Mouse (Mus musculus) heart, embryonic 14.5 days (tissue): ENCODE measurements around the gene Desi2. TPM values are rescaled to one million over a fixed set of nuclear protein-coding genes. Genes with fewer than 3 reads are reported as not detected.
"Not testable (repeated sequence)": the region's sequence is repeated elsewhere in the genome, so short reads cannot be mapped to it uniquely, and the experiment has no call there.

Experiments
- ATAC-seq: fragments of 200-750 bp; cut with Nextera tagmentation; 2 replicates; pipeline ENCODE4 v1.8.0; 2017; ENCODE audit warnings: low read depth, moderate TSS enrichment; ENCODE audit not compliant: insufficient number of reproducible peaks, insufficient read depth, low FRiP score
- H3K27ac ChIP-seq, 2 experiments: fragments of 200-500 bp in 1 of 2; fragments of 300-500 bp in 1 of 2; sonication (generic) in 1 of 2; replicated peaks in 1 of 2; 2 replicates each; pipeline ENCODE4 v1.5.1; 2012 to 2014; ENCODE audit warnings: low read depth in 2 of 2, low read length in 2 of 2, control low read depth in 1 of 2, mild to moderate bottlenecking in 1 of 2, mixed read lengths in 1 of 2; ENCODE audit not compliant: control insufficient read depth in 1 of 2, insufficient read depth in 1 of 2
- H3K27me3 ChIP-seq: fragments of 300-500 bp; sonication (generic); 2 replicates; pipeline ENCODE4 v1.6.1; 2014; ENCODE audit warnings: mild to moderate bottlenecking, low read length, control low read depth; ENCODE audit not compliant: control insufficient read depth, insufficient read depth
- H3K36me3 ChIP-seq: fragments of 300-500 bp; sonication (generic); 2 replicates; pipeline ENCODE4 v1.6.1; 2014; ENCODE audit warnings: mild to moderate bottlenecking, control low read depth, low read length, mixed read lengths; ENCODE audit not compliant: control insufficient read depth, insufficient read depth
- H3K4me1 ChIP-seq, 2 experiments: fragments of 200-500 bp in 1 of 2; fragments of 300-500 bp in 1 of 2; sonication (generic) in 1 of 2; 2 replicates each; pipeline ENCODE4 v1.6.1; 2012 to 2014; ENCODE audit warnings: low read length in 2 of 2, control low read depth in 1 of 2, mixed read lengths in 1 of 2; ENCODE audit not compliant: control insufficient read depth in 2 of 2, insufficient read depth in 2 of 2
- H3K4me2 ChIP-seq: fragments of 300-500 bp; sonication (generic); 2 replicates; pipeline ENCODE4 v1.6.1; 2014; ENCODE audit warnings: mild to moderate bottlenecking, low read length
- H3K4me3 ChIP-seq, 2 experiments: fragments of 200-500 bp in 1 of 2; fragments of 300-500 bp in 1 of 2; sonication (generic) in 1 of 2; 2 replicates each; pipeline ENCODE4 v1.5.1; 2012 to 2014; ENCODE audit warnings: low read length in 2 of 2, mild to moderate bottlenecking in 2 of 2, control low read depth in 1 of 2, low read depth in 1 of 2, moderate library complexity in 1 of 2; ENCODE audit not compliant: control insufficient read depth in 1 of 2, insufficient read depth in 1 of 2
- H3K9ac ChIP-seq: fragments of 300-500 bp; sonication (generic); 2 replicates; pipeline ENCODE4 v1.6.1; 2014; ENCODE audit warnings: mild to moderate bottlenecking, low read length
- H3K9me3 ChIP-seq: fragments of 300-500 bp; sonication (generic); 2 replicates; pipeline ENCODE4 v1.6.1; 2016; ENCODE audit warnings: low read length, control low read depth; ENCODE audit not compliant: control insufficient read depth
- WGBS: fragments of 180-500 bp; shearing (Covaris S2); extraction: QIAGEN DNeasy Blood & Tissue Kit; methylation state at CpG from one replicate; pipeline ENCODE4 v1.1.7; 2014; 5-methylcytosine and 5-hydroxymethylcytosine counted together
- polyA plus RNA-seq: library from polyadenylated mRNA; unstranded; fragments of >200 nt; fragmentation: Nextera tagmentation; extraction: Ambion mirVana; gene quantifications from 2 replicates; pipeline ENCODE4 v1.2.1, GENCODE M21; 2014

Desi2 gene
- polyA plus RNA-seq, 1 experiment from 2014 or later = 30.7 TPM

DNA sequence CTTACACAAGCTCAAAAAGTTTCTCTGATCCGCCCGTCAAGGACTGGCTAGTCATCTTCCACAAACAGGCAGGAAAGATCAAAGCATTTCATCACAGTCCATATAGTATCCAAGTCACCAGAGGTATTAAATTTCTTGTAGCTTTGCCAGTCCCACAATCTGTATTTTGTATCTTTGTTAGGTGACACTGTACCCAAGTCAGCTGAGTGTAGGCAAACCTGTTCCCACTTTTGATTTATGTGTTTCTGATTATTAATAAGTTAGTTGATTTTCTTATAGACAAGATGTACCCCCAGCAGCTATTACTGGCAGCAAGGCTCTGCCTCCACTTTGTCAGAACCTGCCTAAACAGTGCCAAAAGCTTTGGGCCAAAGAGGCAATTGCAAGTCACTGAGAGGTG is 71.6 kb downstream of the Desi2 start:
- Histone ChIP-seq H3K36me3 (peaks cover 12% of the 10 kb centered on the region), H3K4me3 (no peak overlapping the region), H3K27ac (no peak overlapping the region), H3K9ac (no peak overlapping the region), H3K9me3 (no peaks in the 10 kb centered on the region), H3K4me1 (peaks cover 2 to 10% of the 10 kb centered on the region in 2 experiments; a peak in 2 of 4 replicates), H3K4me2 (no peak overlapping the region), H3K27me3 (no peaks in the 10 kb centered on the region)
- ATAC-seq = no peak
- WGBS = 87% methylated on average over 2 of the region's 2 CpGs

- H3K4me2 ChIP-seq, H3K4me3 ChIP-seq, H3K36me3 ChIP-seq, H3K27ac ChIP-seq, H3K27me3 ChIP-seq, ATAC-seq, H3K9me3 ChIP-seq, H3K9ac ChIP-seq, H3K4me1 ChIP-seq: not testable (repeated sequence)
- WGBS = 90% methylated on average over 3 of the region's 3 CpGs
Measured at GRCm38 (mm10) chr1:178265381-178265780, 78.2 kb downstream of the Desi2 start.

DNA sequence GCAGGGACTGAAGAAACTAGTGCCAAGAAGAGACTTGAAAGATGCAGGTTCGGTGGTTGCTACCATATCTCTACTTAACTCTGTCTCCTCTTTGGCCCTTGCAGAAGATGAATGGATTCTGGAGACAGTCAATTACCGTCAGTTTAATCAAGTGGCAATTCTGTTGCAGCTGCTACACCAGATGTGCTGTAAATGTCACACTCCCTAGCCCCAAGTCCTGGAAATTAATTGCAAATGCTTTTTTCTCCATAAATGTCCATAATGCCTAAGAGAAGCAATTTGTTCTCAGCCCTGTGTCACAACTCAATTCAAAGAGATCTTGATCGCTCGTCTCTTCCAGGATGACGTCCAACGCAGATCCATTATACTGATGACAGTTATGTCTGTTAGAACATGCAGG is 83.4 kb downstream of the Desi2 start:
- WGBS = 86% methylated on average over 6 of the region's 6 CpGs
- Histone ChIP-seq H3K27me3 (no peaks in the 10 kb centered on the region), H3K4me2 (no peak overlapping the region), H3K9me3 (no peaks in the 10 kb centered on the region), H3K36me3 (no peaks in the 10 kb centered on the region), H3K9ac (no peak overlapping the region), H3K4me1 (no peaks in the 10 kb centered on the region), H3K4me3 (no peak overlapping the region), H3K27ac (no peak overlapping the region)
- ATAC-seq = no peak

- peak overlapping the region; percentile 88; the same call in 1 of the 2 replicates for H3K9ac ChIP-seq
- H3K4me1 ChIP-seq = no peaks in the 10 kb centered on the region
- H3K27me3 ChIP-seq = no peaks in the 10 kb centered on the region
- H3K4me3 ChIP-seq = peak overlapping the region in 1 of 2 experiments; percentile 73; a peak in 2 of 4 replicates
- ATAC-seq = no peak
- H3K9me3 ChIP-seq = no peaks in the 10 kb centered on the region
- no peaks in the 10 kb centered on the region for H3K36me3 ChIP-seq
- H3K4me2 ChIP-seq = peak overlapping the region; percentile 88
- WGBS = 53% methylated on average over 9 of the region's 9 CpGs
- no peak overlapping the region for H3K27ac ChIP-seq
Measured at GRCm38 (mm10) chr1:178275174-178275730, 88.0 kb downstream of the Desi2 start.

- Histone ChIP-seq H3K4me2 (peak overlapping the region; percentile 88), H3K27me3 (no peaks in the 10 kb centered on the region), H3K27ac (0 out of 4 replicates have a peak overlapping the region, but pooled peaks of 1 of the 2 experiments have one; percentile 55), H3K4me1 (no peaks in the 10 kb centered on the region), H3K36me3 (no peaks in the 10 kb centered on the region), H3K9me3 (no peaks in the 10 kb centered on the region), H3K9ac (peak overlapping the region; percentile 88), H3K4me3 (peak overlapping the region; percentile 73 to 74)
- 8% methylated on average over 11 of the region's 11 CpGs for WGBS
- ATAC-seq = no peak
Measured at GRCm38 (mm10) chr1:178275738-178276053, 88.5 kb downstream of the Desi2 start.

DNA sequence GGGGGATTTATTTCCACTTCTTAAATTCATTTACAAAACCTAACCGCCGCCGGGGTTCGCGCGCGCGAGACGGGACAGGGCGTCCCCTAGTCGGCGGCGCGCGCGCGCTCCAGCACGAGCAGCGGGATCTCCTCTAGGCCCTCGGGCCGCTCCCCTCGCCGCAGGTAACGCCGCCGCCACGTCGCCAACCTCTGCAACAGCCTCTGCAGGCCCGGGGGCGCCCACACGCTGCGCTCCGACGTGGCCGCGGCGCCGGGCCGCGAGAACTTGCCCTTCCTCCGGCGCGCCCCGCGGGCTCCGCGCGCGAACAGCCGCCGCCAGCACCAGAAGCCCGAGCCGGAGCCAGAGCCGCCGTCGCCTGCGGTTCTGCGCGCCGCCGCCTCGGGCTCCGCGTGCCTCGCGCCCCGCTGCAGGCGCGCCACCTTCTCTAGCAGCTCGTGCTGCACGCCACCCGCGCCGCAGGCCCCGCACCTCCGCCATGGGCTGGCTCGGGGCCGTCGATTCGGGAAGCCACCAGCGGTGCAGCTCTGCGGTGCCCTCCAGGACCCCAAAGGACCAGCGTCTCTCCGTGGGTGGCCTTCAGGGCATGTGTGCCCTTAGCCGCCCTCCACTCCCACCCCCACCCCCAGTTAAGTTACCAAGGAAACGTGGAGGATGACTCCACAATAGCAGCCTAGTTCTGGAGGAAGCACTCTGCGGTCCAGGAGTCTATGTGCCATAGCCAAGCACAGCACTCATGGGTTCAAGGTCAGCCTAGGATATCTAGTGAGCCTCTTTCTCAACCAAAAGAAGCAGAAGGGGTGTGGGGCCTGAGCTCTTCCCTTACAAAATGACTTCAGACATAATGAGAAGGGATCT is 89.1 kb downstream of the Desi2 start:
- Histone ChIP-seq H3K9me3 (no peaks in the 10 kb centered on the region), H3K4me2 (peak overlapping the region; percentile 88), H3K9ac (peak overlapping the region; percentile 88), H3K4me3 (peak overlapping the region; percentile 73 to 74), H3K4me1 (no peaks in the 10 kb centered on the region), H3K36me3 (no peaks in the 10 kb centered on the region), H3K27me3 (no peaks in the 10 kb centered on the region), H3K27ac (peak overlapping the region in 1 of 2 experiments; percentile 55; a peak in 2 of 4 replicates)
- ATAC-seq = peak; percentile 68
- under 1% methylated on average over 75 of the region's 87 CpGs for WGBS

DNA sequence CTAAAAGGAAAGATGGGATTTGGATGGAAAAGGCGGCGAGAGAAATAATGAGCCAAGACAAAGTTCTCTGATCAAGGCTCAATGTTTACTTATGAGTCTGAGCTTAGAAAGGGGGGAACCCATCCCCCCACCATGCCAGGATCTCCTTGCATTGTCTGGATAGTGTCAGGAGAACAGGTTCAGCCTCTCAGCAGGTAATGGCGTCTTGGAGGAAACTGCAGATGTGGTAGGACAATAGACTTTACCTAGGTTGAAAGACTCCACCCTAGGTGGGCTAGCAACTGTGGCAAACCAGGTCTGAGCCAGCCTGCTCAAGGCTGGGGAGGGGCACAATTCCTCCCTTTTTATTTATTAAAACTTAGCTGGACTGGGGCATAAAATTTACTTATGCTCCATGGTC is 96.1 kb downstream of the Desi2 start:
- H3K27ac ChIP-seq, H3K27me3 ChIP-seq, ATAC-seq, H3K9me3 ChIP-seq, H3K4me1 ChIP-seq, H3K4me3 ChIP-seq, H3K9ac ChIP-seq, H3K4me2 ChIP-seq, H3K36me3 ChIP-seq: not testable (repeated sequence)
- 89% methylated on average over 3 of the region's 3 CpGs for WGBS
